Mouse (Mus musculus) MEL (cell line): Measurements from ENCODE around the gene Bmp8b.

ENCODE experiments used
- CHD2 ChIP-seq: IDR thresholded peaks from 2 replicates; pipeline ENCODE4 v1.6.1; 2011; ENCODE audit warnings: low read length, improper control_type of control experiment
- CTCF ChIP-seq, 3 experiments: IDR thresholded peaks in 2 of 3; conservative IDR thresholded peaks in 1 of 3; 2 replicates each; pipeline ENCODE4 v1.5.1; 2011 to 2012; ENCODE audit warnings: low read length in 3 of 3, low read depth in 2 of 3, mild to moderate bottlenecking in 2 of 3, improper control_type of control experiment in 1 of 3, inconsistent platforms in 1 of 3, mixed read lengths in 1 of 3, moderate library complexity in 1 of 3; ENCODE audit not compliant: control insufficient read depth in 1 of 3, insufficient read depth in 1 of 3, poor library complexity in 1 of 3, severe bottlenecking in 1 of 3
- EP300 ChIP-seq, 2 experiments: IDR thresholded peaks; 2 replicates each; pipeline ENCODE4 v1.6.1; 2011; ENCODE audit warnings: improper control_type of control experiment in 2 of 2, low read length in 2 of 2, low read depth in 1 of 2, mild to moderate bottlenecking in 1 of 2
- KAT2A ChIP-seq: conservative IDR thresholded peaks from 2 replicates; pipeline ENCODE4 v1.6.1; 2012; ENCODE audit warnings: low read depth, low read length, improper control_type of control experiment, inconsistent platforms
- POLR2A ChIP-seq, 2 experiments: IDR thresholded peaks; 2 replicates each; pipeline ENCODE4 v1.6.1; 2011 to 2012; ENCODE audit warnings: low read length in 2 of 2, mild to moderate bottlenecking in 2 of 2, control low read depth in 1 of 2, improper control_type of control experiment in 1 of 2, low read depth in 1 of 2, moderate library complexity in 1 of 2; ENCODE audit not compliant: control insufficient read depth in 1 of 2, insufficient read depth in 1 of 2, poor library complexity in 1 of 2
- POLR2AphosphoS2 ChIP-seq: IDR thresholded peaks from 2 replicates; pipeline ENCODE4 v1.6.1; 2011; ENCODE audit warnings: low read length, improper control_type of control experiment
- ZMIZ1 ChIP-seq: IDR thresholded peaks from 2 replicates; pipeline ENCODE4 v1.6.1; 2012; ENCODE audit warnings: low read depth, mild to moderate bottlenecking, inconsistent platforms, low read length, improper control_type of control experiment, moderate library complexity
- ZNF384 ChIP-seq: IDR thresholded peaks from 2 replicates; pipeline ENCODE4 v1.6.1; 2012; ENCODE audit warnings: low read depth, mild to moderate bottlenecking, inconsistent platforms, low read length, improper control_type of control experiment

DNA sequence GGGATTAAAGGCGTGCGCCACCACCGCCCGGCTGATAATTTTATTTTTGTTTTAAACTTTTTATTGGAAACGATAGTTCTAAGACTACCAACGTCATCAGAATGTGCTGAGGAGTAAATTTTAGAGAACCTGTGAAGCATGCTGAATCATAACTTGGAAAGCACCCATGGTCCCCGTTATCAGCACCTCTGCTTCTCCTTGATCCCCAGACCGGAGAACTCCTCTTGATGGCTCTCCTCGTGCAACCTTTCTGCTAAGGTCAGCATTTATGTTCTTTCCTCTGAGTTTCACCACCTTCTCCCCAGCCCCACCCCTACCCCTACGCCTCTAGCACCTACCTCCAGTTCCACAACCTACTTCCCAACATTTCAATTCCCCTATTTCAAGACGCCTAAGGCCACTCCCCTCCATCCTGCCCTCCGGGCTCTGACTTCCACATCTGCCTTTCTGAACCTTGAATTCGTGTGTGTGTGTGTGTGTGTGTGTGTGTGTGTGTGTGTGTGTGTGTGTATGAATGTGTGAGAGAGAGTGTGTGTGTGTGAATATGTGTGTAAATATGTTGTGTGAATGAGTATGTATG is 21.6 kb upstream of the Bmp8b start:
- TF ChIP-seq POLR2A (IDR thresholded peaks at IDR 0.05; ENCODE audit: control insufficient read depth in 1 of 2, insufficient read depth in 1 of 2, low read depth in 1 of 2, low read length in 2 of 2, poor library complexity in 1 of 2) (no peak), CHD2 (no peak), ZNF384 (no peak), POLR2AphosphoS2 (no peak), KAT2A (no peak), ZMIZ1 (no peak), CTCF (IDR thresholded peaks at IDR 0.05 in 2 of 3, conservative IDR thresholded peaks at IDR 0.05 in 1 of 3; ENCODE audit: control insufficient read depth in 1 of 3, insufficient read depth in 1 of 3, low read depth in 2 of 3, low read length in 3 of 3, poor library complexity in 1 of 3, severe bottlenecking in 1 of 3) (no peak), EP300 (IDR thresholded peaks at IDR 0.05; ENCODE audit: low read depth in 1 of 2, low read length in 2 of 2) (no peak; a peak in 1 of 4 replicates)
